Mouse (Mus musculus): Measurements from ENCODE around the gene BC048679. TPM values are rescaled to one million over a fixed set of nuclear protein-coding genes. Genes with fewer than 3 reads are reported as not detected.

Gene BC048679
- not detected in 2 replicates for polyA plus RNA-seq (2012; rRNA removed; ENCODE audit: low replicate concordance)

DNA sequence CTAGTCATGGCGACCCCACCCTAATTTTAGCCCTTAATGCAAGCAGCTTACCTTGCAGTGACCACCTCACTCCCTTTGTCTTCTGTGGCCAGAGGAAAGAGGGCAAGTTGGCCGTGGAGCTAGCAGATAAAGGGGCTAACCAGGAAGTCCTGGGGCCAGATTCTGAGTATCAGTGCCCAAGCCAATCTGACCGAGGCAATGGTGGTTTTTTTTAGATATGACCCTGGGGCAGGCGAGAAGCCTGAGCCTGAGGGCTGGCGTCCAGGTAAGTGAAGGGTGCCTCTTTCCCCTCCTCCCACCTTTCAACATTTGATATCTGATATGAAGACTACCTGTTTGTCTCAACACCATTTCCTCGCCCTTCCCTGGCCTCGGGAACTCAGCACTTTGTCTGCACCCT is at the start of gene BC048679:
TSS of gene BC048679 (minus strand) at position 101 of the 400 bp plus-strand sequence.

DNA sequence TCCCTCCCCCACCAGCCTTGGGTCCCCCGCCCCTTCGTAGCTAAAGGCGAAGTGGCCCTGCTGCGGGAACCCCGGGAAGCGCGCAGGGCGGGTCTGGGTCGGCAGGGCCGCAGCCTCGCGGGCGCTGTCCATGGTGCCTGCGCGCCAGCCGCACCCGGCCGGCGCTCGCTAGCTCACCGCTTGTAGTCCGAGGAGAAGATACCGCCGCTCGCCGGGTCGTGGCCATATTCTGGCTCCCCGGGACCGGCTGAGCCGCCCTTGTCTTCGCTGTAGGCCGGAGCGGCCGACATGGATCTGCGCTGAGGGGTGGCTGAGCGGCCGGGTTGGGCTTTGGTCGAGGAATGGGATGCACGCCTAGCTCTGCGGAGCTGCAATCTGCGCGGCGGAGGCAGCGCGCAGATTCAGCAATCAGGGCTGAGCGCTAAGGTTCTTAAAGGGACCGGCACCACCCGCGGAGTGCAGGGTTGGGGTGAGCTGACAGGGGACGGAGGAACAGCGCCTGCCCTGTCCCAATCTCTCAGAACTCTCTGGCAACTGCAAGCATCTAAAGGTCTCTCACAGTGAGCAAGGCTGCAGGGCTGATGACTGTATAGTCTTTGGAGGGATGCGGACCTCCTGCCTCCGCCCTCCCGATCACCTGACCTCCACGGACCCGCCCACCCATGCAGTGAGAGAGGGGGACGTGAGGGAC is 4.6 kb downstream of the BC048679 start, which contains the start of gene Ap3b2:
TSS of gene Ap3b2 (minus strand) at position 595 of the 691 bp plus-strand sequence.

DNA sequence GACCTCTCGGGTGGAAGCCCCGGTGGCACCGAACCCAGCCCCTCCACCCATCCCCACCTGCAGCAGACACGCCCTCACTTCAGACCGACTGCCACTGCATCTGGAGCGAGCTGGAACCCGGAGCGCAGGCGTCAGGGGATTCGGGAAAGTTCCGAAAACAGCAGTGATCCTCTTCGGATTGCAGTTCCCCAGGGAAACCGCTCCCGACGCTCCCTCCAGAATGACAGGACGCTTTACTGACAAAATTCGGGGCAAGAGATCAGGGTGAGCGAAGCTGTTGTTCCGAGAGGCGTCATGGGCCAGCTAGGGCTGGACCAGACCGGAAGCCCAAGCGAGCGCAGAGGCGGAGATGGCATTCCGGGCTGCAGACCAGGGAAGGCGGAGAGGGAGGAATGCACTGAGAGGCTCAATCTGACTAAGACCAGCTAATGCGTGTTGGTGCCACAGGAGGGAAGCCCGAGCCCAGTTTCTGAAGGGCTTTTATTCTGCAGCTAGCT is 42.9 kb downstream of the BC048679 start, which contains the start of gene Cpeb1:
TSS of gene Cpeb1 (minus strand) at position 311 of the 497 bp plus-strand sequence.

Other genes with a start within 250 kb of the BC048679 start
- 362 and 399 TPM in 2 replicates for gene Rps17, start 153.0 kb downstream of the BC048679 start, polyA plus RNA-seq (2012; rRNA removed; ENCODE audit: low replicate concordance)
- gene Cpeb1, start 42.8 kb downstream of the BC048679 start, polyA plus RNA-seq (2012; rRNA removed; ENCODE audit: low replicate concordance), result 0.44 and 1.3 TPM in 2 replicates
- 1.0 and 1.9 TPM in 2 replicates for gene Ap3b2, start 4.4 kb downstream of the BC048679 start, polyA plus RNA-seq (2012; rRNA removed; ENCODE audit: low replicate concordance)
- 0.04 TPM in 1 of 2 replicates, not detected in the other for gene Fsd2, start 68.7 kb upstream of the BC048679 start, polyA plus RNA-seq (2012; rRNA removed; ENCODE audit: low replicate concordance)
- 21.4 and 40.7 TPM in 2 replicates for gene Whamm, start 73.0 kb upstream of the BC048679 start, polyA plus RNA-seq (2012; rRNA removed; ENCODE audit: low replicate concordance)
- gene Homer2, start 209.2 kb upstream of the BC048679 start, polyA plus RNA-seq (2012; rRNA removed; ENCODE audit: low replicate concordance), result 16.4 and 23.1 TPM in 2 replicates